Mouse (Mus musculus) midbrain, embryonic 14.5 days (tissue): ENCODE measurements at regions not wholly inside any gene's neighbourhood (a gene's known extent, or its start where the extent isn't known, plus 50 kb on each side); places are given as distances from the start of the nearest gene placed in this dataset.

Experiments
- ATAC-seq: fragments of 200-750 bp; cut with Nextera tagmentation; 2 replicates; pipeline ENCODE4 v1.8.0; 2017; ENCODE audit warnings: moderate number of reproducible peaks, moderate library complexity; ENCODE audit not compliant: low FRiP score, low TSS enrichment
- DNase-seq: peaks from one replicate; pipeline ENCODE4 v3.0.0-alpha.2; 2015
- H3K27ac ChIP-seq: fragments of 300-500 bp; sonication (generic); replicated peaks from 2 replicates; pipeline ENCODE4 v1.5.1; 2014; ENCODE audit warnings: mild to moderate bottlenecking, low read depth, low read length, moderate library complexity
- H3K27me3 ChIP-seq: fragments of 300-500 bp; sonication (generic); 2 replicates; pipeline ENCODE4 v1.6.1; 2014; ENCODE audit warnings: low read length, control low read depth, mixed read lengths; ENCODE audit not compliant: control insufficient read depth, insufficient read depth
- H3K36me3 ChIP-seq: fragments of 300-500 bp; sonication (generic); 2 replicates; pipeline ENCODE4 v1.6.1; 2014; ENCODE audit warnings: low read length, control low read depth; ENCODE audit not compliant: control insufficient read depth, insufficient read depth
- H3K4me1 ChIP-seq: fragments of 300-500 bp; sonication (generic); 2 replicates; pipeline ENCODE4 v1.6.1; 2014; ENCODE audit warnings: mild to moderate bottlenecking, antibody characterized with exemption, low read length, control low read depth; ENCODE audit not compliant: control insufficient read depth, insufficient read depth
- H3K4me2 ChIP-seq: fragments of 300-500 bp; sonication (generic); 2 replicates; pipeline ENCODE4 v1.6.1; 2014; ENCODE audit warnings: mild to moderate bottlenecking, low read length, moderate library complexity
- H3K4me3 ChIP-seq: fragments of 300-500 bp; sonication (generic); replicated peaks from 2 replicates; pipeline ENCODE4 v1.5.1; 2014; ENCODE audit warnings: low read depth, low read length
- H3K9ac ChIP-seq: fragments of 300-500 bp; sonication (generic); replicated peaks from 2 replicates; pipeline ENCODE4 v1.6.1; 2014; ENCODE audit warnings: mild to moderate bottlenecking, low read length, moderate library complexity
- H3K9me3 ChIP-seq: fragments of 300-500 bp; sonication (generic); 2 replicates; pipeline ENCODE4 v1.6.1; 2016; ENCODE audit warnings: low read length, control low read depth, mixed read lengths; ENCODE audit not compliant: control insufficient read depth
- WGBS: fragments of 180-500 bp; shearing (Covaris S2); extraction: QIAGEN DNeasy Blood & Tissue Kit; methylation state at CpG from one replicate; pipeline ENCODE4 v1.1.7; 2014; 5-methylcytosine and 5-hydroxymethylcytosine counted together

- H3K27ac ChIP-seq, result no peak overlapping the region
- no peaks in the 10 kb centered on the region for H3K36me3 ChIP-seq
- no peak overlapping the region for H3K4me3 ChIP-seq
- H3K4me1 ChIP-seq, result no peaks in the 10 kb centered on the region
- DNase-seq (no peak), ATAC-seq (no peak)
- no peak overlapping the region for H3K4me2 ChIP-seq
- no peak overlapping the region for H3K9ac ChIP-seq
- H3K27me3 ChIP-seq, result no peaks in the 10 kb centered on the region
- no peaks in the 10 kb centered on the region for H3K9me3 ChIP-seq
- WGBS, result 93% methylated on average over 1 of the region's 1 CpGs
These were observed 996.8 kb upstream of the Arrdc3 start for GRCm38 (mm10) chr13:79886361-79886760.
